Comparison of ENCODE assay signal across 23 mouse cellular contexts in the genomic region with DNA sequence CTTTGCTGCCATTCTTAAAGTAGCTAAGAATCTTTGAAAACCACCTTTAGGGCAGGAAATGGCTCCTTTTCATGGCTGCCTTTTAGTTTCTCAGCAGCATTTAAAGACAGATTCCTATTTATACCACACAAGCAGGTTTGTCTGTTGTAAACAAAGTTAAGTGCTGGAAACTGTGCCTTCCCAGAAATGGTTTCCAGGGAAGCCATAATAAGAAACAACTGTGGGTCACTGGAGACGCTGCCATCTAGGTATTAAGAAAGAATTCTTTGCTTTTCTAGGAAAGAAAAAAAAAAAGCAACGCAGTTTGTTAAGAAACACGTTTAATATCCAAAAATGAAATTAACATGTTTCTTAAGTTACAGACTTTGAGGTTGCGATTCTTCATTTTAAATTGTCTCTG.
"Had no signal": no experiment of that assay in that cellular context is flagged by ENCODE, and none has a peak within 500 bp of the region (broad histone marks: within the 10 kb centered on the region; RNA-seq: fewer than 3 reads in every experiment).

No protein-coding gene starts in this region.

- H3K27ac ChIP-seq: gastrocnemius, adult 2 months; heart, embryonic 10.5 days; hindbrain, embryonic 10.5 days; hindbrain, embryonic 13.5 days; hindbrain, embryonic 15.5 days; intestine, embryonic 15.5 days; kidney, postnatal 0 days; layer of hippocampus, adult 2 months; left cerebral cortex, adult 2 months; limb, embryonic 13.5 days; limb, embryonic 15.5 days; liver, embryonic 12.5 days; liver, embryonic 14.5 days had no signal

- ATAC-seq: inflammation-experienced regulatory T-cells, adult 6 months; intestine, postnatal 0 days; liver, embryonic 12.5 days had no signal

- H3K4me3 ChIP-seq: gastrocnemius, adult 2 months; heart, embryonic 10.5 days; heart, embryonic 12.5 days; hindbrain, embryonic 10.5 days; hindbrain, embryonic 13.5 days; hindbrain, embryonic 15.5 days; intestine, embryonic 15.5 days; kidney, embryonic 15.5 days; layer of hippocampus, adult 2 months; left cerebral cortex, adult 2 months; limb, embryonic 13.5 days; limb, embryonic 15.5 days; liver, embryonic 12.5 days had no signal

- H3K36me3 ChIP-seq: heart, embryonic 10.5 days; heart, embryonic 12.5 days; hindbrain, embryonic 13.5 days; hindbrain, embryonic 15.5 days; intestine, embryonic 15.5 days; kidney, embryonic 15.5 days; limb, embryonic 13.5 days; limb, embryonic 15.5 days had no signal

- H3K27me3 ChIP-seq: heart, embryonic 12.5 days; hindbrain, embryonic 15.5 days; intestine, embryonic 15.5 days; kidney, embryonic 15.5 days; limb, embryonic 13.5 days; limb, embryonic 15.5 days; liver, embryonic 12.5 days had no signal

- H3K4me2 ChIP-seq: heart, embryonic 12.5 days; hindbrain, embryonic 13.5 days; hindbrain, embryonic 15.5 days; intestine, embryonic 15.5 days; kidney, embryonic 15.5 days; limb, embryonic 13.5 days; limb, embryonic 15.5 days; liver, embryonic 12.5 days had no signal

- H3K9ac ChIP-seq: heart, embryonic 12.5 days; hindbrain, embryonic 13.5 days; hindbrain, embryonic 15.5 days; intestine, embryonic 15.5 days; kidney, embryonic 15.5 days; limb, embryonic 13.5 days; limb, embryonic 15.5 days; liver, embryonic 12.5 days; liver, embryonic 14.5 days had no signal

- DNase-seq: gastrocnemius, adult 2 months; gastrocnemius, postnatal 10 days; gastrocnemius, postnatal 25 days; heart, adult 18-20 months; heart, postnatal 10 days; heart, postnatal 4 days; lung, adult 18-20 months had no signal

- H3K4me1 ChIP-seq: hindbrain, embryonic 13.5 days; hindbrain, embryonic 15.5 days; liver, embryonic 12.5 days had no signal

- H3K9me3 ChIP-seq: heart, embryonic 10.5 days; heart, embryonic 12.5 days; hindbrain, embryonic 10.5 days; hindbrain, embryonic 13.5 days; hindbrain, embryonic 15.5 days; intestine, embryonic 15.5 days; kidney, embryonic 15.5 days; limb, embryonic 13.5 days; limb, embryonic 15.5 days; liver, embryonic 12.5 days had no signal
